Mouse (Mus musculus): ENCODE results near the gene Carns1.

Carns1 gene

DNA sequence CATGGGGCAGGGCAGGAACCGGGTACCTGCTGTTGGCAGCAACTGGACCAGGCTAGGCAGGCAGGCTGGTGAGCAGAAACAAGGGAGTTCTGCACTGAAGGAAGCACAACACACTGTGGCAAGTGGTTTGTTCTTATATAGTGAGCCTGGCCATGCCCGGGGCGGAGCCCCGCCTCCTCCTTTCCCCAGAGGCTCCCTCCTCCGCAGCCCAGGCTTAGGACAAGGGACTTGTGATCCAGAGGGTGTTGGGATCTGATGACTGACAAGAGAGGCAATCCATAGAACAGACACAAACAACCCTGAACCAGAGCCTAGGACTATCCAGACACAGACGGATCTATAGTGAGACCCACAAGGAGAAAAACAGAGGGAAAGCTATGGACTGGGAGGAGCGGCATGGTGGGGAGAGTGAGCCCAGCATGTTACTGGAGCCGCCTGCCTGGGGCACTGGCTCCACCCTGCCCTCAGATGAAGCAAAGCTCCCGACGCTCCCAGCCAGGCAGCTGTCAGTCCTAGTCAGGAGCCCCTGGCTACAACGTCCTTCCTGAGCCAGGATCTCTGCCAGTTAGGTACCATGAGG, at the start of gene Carns1:
Carns1 (minus strand) TSS at position 112 of the 580 bp plus-strand sequence.
- DNase-seq (ENCODE audit: low read depth in 1 of 2, low spot score in 2 of 2) = no peak

- DNase-seq (ENCODE audit: low read depth in 1 of 2, low spot score in 2 of 2) = no peak
Observed at GRCm38 (mm10) chr19:4222165-4222564, 46.9 kb upstream of the Carns1 start.

DNA sequence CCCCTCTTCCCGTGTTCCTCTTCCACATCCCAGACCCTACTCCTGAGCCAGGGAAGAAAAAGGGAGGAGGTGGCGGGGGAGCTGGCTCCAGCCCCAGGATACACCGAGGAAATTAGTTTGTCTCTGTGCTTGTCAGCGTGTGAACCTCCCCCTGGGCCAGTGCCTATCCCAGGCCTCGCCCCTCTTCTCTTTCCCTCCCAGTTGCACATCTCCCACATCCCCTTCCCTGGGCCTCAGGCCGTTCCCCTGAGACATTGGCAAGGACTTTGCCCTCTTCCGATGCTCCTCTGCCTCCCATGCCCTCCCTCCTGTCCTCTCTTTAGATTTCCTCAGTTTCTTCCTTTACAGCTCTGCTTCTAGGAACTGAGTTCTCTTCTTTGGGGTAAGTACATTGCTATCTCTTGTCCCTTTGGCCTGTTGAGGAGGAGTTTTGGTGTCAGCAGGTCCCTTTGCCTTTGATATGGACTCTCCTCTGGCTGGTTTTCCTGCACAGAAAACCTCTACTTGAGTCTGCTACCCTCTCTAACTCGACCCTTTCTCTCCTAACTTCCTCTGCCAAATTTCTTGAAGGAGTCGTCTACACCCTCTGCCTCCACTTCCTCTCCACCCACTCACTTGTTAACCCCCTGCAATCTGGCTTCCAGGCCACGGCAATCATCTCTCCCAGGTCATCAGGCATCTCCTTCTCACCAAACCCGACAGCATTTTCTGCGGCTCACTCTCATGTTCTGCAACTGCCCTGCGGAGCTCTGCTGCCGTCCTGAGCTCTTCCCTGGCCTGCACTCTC, 45.9 kb upstream of the Carns1 start:
- DNase-seq (ENCODE audit: low read depth in 1 of 2, low spot score in 2 of 2) = no peak

DNA sequence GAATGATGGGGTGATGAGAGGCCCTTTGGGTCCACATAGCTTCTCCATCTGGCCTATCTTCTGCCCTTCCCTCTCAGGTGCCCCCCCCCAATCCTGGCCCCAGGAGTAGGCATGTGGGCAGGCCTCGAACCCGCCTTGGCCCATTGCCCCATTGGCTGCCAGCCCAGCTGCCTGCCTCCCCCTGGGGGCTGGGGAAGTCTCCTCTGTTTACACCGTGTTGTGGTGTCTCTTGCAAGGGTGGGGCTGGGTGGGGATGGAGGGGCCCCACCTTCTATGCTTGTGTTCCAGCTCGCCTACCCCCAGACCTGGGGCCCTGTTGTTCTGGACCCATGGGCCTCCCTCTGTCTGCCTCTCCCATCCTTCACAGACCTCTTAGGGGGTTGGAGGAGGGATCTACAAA, 45.1 kb upstream of the Carns1 start:
- DNase-seq (ENCODE audit: low read depth in 1 of 2, low spot score in 2 of 2) = no peak

GRCm38 (mm10) chr19:4219943-4220342, 44.7 kb upstream of the Carns1 start:
- DNase-seq (ENCODE audit: low read depth in 1 of 2, low spot score in 2 of 2) = no peak

DNA sequence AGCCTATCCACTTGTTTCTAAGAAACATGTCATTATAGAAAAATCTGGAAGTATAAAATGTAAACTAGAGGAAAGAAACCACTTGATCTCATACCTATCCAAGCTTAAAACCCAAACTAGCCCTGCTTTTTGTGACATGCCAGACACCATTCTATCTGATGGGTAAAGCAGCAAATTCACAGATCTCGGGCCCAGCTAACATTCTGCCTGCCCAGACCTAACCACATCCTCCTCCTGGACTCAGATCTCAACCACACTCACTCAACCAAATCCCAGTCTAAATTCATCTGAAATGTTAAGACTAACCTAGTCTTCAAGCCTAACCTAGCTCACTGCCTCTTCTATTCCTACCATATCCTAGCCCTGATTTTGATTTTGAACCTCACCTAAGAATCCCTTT, 43.5 kb upstream of the Carns1 start:
- DNase-seq (ENCODE audit: low read depth in 1 of 2, low spot score in 2 of 2) = no peak

GRCm38 (mm10) chr19:4218293-4218692, 43.0 kb upstream of the Carns1 start:
- DNase-seq (ENCODE audit: low read depth in 1 of 2, low spot score in 2 of 2) = no peak

DNA sequence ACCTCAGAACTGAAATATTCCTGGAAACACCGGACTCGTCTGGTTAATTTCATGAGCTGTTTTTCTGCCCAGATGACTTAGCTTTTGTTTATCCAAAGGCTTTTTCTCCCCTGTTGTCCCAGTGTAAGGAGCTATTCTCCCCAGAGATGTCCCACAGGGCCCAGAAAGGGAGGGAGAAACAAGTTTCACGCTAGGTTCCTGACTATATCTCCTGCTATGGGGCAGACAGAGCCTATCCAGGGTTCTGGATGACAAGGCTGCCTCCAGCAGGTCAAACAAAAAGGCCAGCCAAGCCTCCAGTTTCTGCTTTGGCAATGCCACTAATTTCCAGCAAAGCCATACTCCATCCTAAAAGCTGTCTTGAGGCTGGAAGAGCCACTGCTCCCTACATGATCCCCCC, 42.6 kb upstream of the Carns1 start:
- no peak for DNase-seq (ENCODE audit: low read depth in 1 of 2, low spot score in 2 of 2)

- no peak for DNase-seq (ENCODE audit: low read depth in 1 of 2, low spot score in 2 of 2)
Observed at GRCm38 (mm10) chr19:4217140-4217539, 41.9 kb upstream of the Carns1 start.

DNA sequence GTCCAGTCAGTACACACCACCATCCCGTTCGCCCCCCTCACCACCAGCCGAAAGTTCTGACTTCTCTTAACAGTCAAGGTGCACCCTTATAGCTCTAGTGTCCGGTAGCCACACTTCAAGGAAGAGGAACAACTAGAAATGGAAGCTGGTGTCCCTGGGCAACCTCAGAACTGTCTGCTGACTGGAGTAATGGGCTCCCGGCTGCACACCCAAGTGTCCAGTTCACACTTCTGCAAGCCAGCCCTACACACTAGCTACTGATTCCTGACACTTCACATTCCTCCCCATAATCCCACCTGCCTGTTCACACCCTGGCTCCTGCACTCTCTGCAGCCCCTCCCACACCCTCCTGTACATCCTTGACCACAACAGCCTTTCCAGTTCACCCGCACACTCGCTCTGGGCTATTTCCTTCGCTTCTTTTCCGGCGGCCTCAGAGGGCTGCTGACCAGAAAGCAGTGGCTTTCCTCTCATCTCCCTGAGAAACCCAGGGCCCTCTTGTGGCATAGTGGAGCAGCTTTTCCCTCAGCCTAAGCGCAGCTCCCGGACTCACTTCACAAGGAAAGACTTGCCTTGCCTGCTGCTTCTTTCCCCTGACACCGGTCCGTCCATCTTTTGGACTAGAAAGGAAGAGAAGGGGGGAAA, 40.9 kb upstream of the Carns1 start:
- no peak for DNase-seq (ENCODE audit: low read depth in 1 of 2, low spot score in 2 of 2)

- DNase-seq (ENCODE audit: low read depth in 1 of 2, low spot score in 2 of 2) = no peak
Observed at GRCm38 (mm10) chr19:4215451-4215840, 40.2 kb upstream of the Carns1 start.

DNA sequence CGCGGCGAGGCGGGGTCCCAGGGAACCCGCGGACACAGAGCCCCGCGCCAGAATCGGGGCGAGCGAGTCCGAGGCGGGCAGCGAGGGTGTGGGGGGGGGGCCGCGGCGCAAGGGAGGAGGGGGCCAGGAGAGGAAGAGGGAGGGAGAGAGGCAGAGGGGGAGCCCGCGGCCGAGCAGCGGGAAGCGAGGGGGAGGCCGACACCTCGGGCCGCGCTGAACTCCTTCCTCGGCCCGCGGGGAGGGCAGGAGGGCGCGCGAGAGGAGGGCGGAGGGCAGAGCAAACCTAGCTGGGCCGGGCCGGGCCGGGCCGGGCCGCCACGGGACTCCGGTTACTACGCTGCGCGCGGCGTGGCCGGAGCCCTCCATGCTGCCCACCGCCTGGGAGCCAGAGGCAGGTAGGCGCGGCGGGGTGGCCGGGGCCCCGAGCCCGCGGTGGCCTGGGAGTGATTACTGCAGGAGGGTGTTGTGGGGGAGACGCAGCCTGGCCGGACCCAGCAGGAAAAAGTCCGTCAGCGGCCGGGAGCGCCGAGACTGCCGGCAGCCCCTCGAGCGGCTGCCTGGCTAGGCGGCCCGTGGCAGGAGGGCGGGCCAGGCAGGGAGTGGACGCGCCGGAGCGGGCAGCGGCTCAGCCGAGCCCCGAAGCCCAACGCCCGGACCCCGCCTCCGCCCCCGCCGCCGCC, 39.6 kb upstream of the Carns1 start:
- no peak for DNase-seq (ENCODE audit: low read depth in 1 of 2, low spot score in 2 of 2)

GRCm38 (mm10) chr19:4214071-4214770, 38.9 kb upstream of the Carns1 start, which contains the start of the genes Clcf1 and AC109138.7:
TSS of gene Clcf1 (plus strand) at chr19:4214238.
TSS of gene AC109138.7 (plus strand) at chr19:4214357.
- DNase-seq (ENCODE audit: low read depth in 1 of 2, low spot score in 2 of 2) = no peak

DNA sequence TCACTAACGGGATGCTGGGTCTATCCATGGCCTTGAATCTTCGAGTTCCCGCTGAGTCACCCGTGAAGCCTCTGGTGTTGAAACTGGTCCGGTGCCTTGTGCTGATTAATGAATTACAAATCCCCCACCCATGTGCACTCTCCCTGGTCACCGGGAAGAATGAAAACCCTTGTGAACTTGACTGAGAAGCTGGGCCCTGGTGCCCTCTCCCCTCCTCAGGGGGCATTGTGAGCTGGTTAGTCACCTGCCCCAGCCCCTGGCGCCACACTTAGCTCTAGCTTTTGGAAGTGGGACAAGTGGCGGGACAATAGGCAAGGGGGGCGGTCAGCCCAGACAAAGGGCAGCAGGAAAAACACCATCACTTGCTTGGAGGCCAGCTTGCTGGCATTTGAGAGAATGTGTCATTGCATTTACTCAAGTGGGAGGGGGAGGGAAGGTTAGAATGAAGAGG, 38.3 kb upstream of the Carns1 start:
- DNase-seq (ENCODE audit: low read depth in 1 of 2, low spot score in 2 of 2) = peak; percentile 42 to 55

GRCm38 (mm10) chr19:4211891-4212588, 36.8 kb upstream of the Carns1 start:
- no peak for DNase-seq (ENCODE audit: low read depth in 1 of 2, low spot score in 2 of 2)

DNA sequence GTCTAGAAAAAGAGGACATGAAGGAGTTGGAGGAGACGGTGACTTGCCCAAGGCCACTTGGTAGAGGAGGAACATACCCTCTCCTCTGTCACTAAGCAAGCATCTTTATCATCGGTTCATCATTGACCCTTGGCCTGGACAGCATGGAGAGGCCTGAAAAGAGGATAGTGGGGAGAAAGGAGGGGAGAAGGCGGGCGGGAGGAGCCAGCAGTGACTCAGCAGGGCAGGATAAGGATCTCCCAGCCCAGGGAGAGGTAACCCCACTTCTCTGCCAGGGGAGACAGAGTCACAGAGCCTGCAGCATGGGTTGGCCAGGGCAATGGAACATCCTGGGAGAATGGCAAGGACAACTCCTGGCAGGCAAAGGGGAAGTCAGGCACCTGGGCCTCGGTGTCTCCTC, 33.3 kb upstream of the Carns1 start:
- DNase-seq (ENCODE audit: low read depth in 1 of 2, low spot score in 2 of 2) = no peak

DNA sequence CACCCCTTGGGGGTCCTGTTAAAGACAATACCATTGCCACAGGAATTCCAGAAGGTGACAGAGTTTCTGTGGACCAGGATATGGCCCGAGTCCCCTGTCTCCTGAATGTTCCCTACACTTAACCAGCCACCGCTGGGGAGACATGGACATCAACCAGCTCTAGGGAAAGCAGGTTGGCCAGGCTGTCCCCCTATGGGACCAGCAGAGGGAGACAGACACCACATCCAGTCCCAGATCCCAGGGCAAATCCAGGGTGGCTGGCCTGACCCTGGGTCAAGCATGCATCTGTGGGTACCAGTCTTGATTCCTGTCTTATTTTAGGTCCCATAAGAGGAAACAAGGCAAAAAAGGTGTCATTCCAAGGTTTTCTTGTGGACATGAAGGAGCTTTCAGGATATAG, 31.7 kb upstream of the Carns1 start:
- DNase-seq (ENCODE audit: low read depth in 1 of 2, low spot score in 2 of 2) = peak in 1 of 2 experiments; percentile 64

DNA sequence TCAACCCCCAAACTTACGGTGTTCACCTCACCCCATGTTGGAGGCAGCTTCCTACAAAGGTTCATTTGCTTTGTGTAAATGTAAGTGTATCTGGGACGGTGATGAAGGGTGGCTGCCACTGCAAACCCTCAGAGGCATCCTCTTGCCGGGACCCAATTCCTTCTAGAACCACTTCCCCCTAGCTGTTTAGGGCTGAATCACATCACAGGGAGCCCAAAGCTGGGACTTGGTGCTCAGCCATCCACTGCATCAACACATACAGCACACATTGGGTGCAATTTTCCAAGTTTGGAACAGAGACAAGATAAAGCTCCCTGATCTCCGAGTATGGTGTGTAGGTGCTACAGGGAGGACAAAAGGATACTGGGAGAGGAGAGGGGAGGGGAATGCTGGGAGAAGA, 29.6 kb upstream of the Carns1 start:
- no peak for DNase-seq (ENCODE audit: low read depth in 1 of 2, low spot score in 2 of 2)

GRCm38 (mm10) chr19:4203604-4204326, 28.5 kb upstream of the Carns1 start:
- no peak for DNase-seq (ENCODE audit: low read depth in 1 of 2, low spot score in 2 of 2)

- DNase-seq (ENCODE audit: low read depth in 1 of 2, low spot score in 2 of 2) = no peak
Observed at GRCm38 (mm10) chr19:4203148-4203547, 27.9 kb upstream of the Carns1 start.
